Mouse (Mus musculus) heart, postnatal 0 days (tissue): ENCODE data around the gene 2310009B15Rik. TPM values are rescaled to one million over a fixed set of nuclear protein-coding genes. Genes with fewer than 3 reads are reported as not detected.

Experiments
- ATAC-seq: fragments of 200-750 bp; cut with Nextera tagmentation; 2 replicates; pipeline ENCODE4 v1.8.0; 2017; ENCODE audit warnings: low read depth, moderate number of reproducible peaks, moderate library complexity; ENCODE audit not compliant: insufficient read depth
- DNase-seq: peaks from one replicate; pipeline ENCODE4 v3.0.0-alpha.2; 2016; ENCODE audit warnings: low spot score
- H3K27ac ChIP-seq: fragments of 300-500 bp; sonication (generic); 2 replicates; pipeline ENCODE4 v1.5.1; 2014; ENCODE audit warnings: low read depth, mild to moderate bottlenecking
- H3K27me3 ChIP-seq: fragments of 300-500 bp; sonication (generic); 2 replicates; pipeline ENCODE4 v1.6.1; 2014; ENCODE audit warnings: low read length, mixed read lengths; ENCODE audit not compliant: control insufficient read depth, insufficient read depth
- H3K36me3 ChIP-seq: fragments of 300-500 bp; sonication (generic); replicated peaks from 2 replicates; pipeline ENCODE4 v1.6.1; 2014; ENCODE audit warnings: low read length, mixed read lengths; ENCODE audit not compliant: control insufficient read depth, insufficient read depth
- H3K4me1 ChIP-seq: fragments of 300-500 bp; sonication (generic); 2 replicates; pipeline ENCODE4 v1.6.1; 2014; ENCODE audit warnings: antibody characterized with exemption; ENCODE audit not compliant: control insufficient read depth, insufficient read depth
- H3K4me2 ChIP-seq: fragments of 300-500 bp; sonication (generic); 2 replicates; pipeline ENCODE4 v1.6.1; 2014; ENCODE audit warnings: low read depth, mild to moderate bottlenecking, low read length, moderate library complexity
- H3K4me3 ChIP-seq: fragments of 300-500 bp; sonication (generic); 2 replicates; pipeline ENCODE4 v1.5.1; 2014; ENCODE audit warnings: low read depth, low read length
- H3K9ac ChIP-seq: fragments of 300-500 bp; sonication (generic); replicated peaks from 2 replicates; pipeline ENCODE4 v1.6.1; 2014; ENCODE audit warnings: low read depth, low read length, mixed read lengths
- H3K9me3 ChIP-seq: fragments of 300-500 bp; sonication (generic); replicated peaks from 2 replicates; pipeline ENCODE4 v1.6.1; 2016; ENCODE audit warnings: low read length; ENCODE audit not compliant: control insufficient read depth
- CTCF ChIP-seq: IDR thresholded peaks from 2 replicates; pipeline ENCODE4 v1.5.1; 2016; ENCODE audit warnings: antibody characterized with exemption, control low read depth, low read depth
- EP300 ChIP-seq: IDR thresholded peaks from 2 replicates; pipeline ENCODE4 v1.6.1; 2016; ENCODE audit warnings: antibody characterized with exemption, low read depth
- WGBS: fragments of 180-500 bp; shearing (Covaris S2); extraction: QIAGEN DNeasy Blood & Tissue Kit; methylation state at CpG from one replicate; pipeline ENCODE4 v1.1.7; 2014; 5-methylcytosine and 5-hydroxymethylcytosine counted together
- polyA plus RNA-seq: library from polyadenylated mRNA; unstranded; fragments of >200 nt; fragmentation: Nextera tagmentation; extraction: Ambion mirVana; gene quantifications from 2 replicates; pipeline ENCODE4 v1.2.1, GENCODE M21; 2015
- total RNA-seq: library from RNA; depleted of rRNA; stranded (reverse); fragments of >200 nt; gene quantifications from 2 replicates; pipeline ENCODE4 v1.2.3, GENCODE M21; 2014; ENCODE audit warnings: low replicate concordance

Gene 2310009B15Rik
- total and polyA plus RNA-seq, 2 experiments from 2014 or later, result 30.8 to 42.7 TPM

- H3K4me1 ChIP-seq, result no peaks in the 10 kb centered on the region
- WGBS, result 21% methylated on average over 12 of the region's 12 CpGs
- peaks cover 80% of the 10 kb centered on the region for H3K27me3 ChIP-seq
- no peak overlapping the region for H3K4me2 ChIP-seq
- DNase-seq, result no peak
- no peak overlapping the region for H3K4me3 ChIP-seq
- no peaks in the 10 kb centered on the region for H3K9me3 ChIP-seq
- no peak for TF ChIP-seq EP300
- no peak for TF ChIP-seq CTCF
- ATAC-seq, result no peak
- H3K36me3 ChIP-seq, result no peaks in the 10 kb centered on the region
- H3K27ac ChIP-seq, result no peak overlapping the region
- no peak overlapping the region for H3K9ac ChIP-seq
Observed at GRCm38 (mm10) chr1:138846131-138846530, 10.5 kb downstream of the 2310009B15Rik start.

DNA sequence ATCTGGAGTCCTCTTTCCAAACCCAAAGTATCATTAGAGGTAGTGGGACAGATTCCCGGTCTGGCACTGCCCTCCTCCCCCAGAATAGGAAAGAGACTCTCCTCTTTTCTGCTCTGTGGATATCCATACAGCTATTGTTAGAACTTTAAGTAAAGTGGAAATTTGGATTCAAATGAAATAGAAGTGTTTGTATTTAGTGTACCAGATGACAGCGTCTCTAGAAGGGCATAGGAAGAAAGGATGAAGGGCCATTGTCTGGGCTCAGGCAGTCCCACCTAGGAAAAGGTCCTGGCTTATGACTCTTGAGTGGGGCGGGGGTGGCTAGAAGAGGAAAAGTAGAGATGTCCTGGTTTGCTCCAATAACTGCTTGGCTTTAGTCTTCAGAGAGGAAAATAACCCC lies 11.2 kb downstream of the 2310009B15Rik start:
- Histone ChIP-seq H3K27me3 (peaks cover 79% of the 10 kb centered on the region), H3K36me3 (no peaks in the 10 kb centered on the region), H3K9ac (no peak overlapping the region), H3K4me2 (no peak overlapping the region), H3K4me1 (no peaks in the 10 kb centered on the region), H3K4me3 (no peak overlapping the region), H3K9me3 (no peaks in the 10 kb centered on the region), H3K27ac (no peak overlapping the region)
- DNase-seq (no peak), ATAC-seq (no peak)
- 22% methylated on average over 3 of the region's 3 CpGs for WGBS
- TF ChIP-seq CTCF (no peak), EP300 (no peak)

DNA sequence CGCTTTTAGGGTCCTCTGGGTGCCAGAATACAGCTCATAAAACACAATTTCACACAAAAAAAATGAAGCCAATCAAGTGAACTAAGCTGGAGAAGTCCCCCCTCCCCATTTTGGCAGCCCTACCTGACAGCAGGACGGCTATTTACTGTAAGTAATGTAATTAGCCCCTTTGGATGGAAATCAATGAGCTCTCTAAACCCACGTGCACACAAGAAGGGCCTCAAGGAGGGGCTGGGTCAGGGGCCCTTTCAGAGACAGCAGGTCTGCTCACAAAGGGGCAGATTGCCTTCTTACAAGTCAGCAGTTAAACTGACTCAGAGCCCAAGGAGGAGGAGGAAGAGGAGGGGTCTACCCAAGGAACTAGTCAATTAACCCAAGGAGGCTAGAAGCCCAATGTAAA lies 12.5 kb downstream of the 2310009B15Rik start:
- peaks cover 83% of the 10 kb centered on the region for H3K27me3 ChIP-seq
- H3K36me3 ChIP-seq, result no peaks in the 10 kb centered on the region
- TF ChIP-seq EP300, result no peak
- no peak for TF ChIP-seq CTCF
- no peaks in the 10 kb centered on the region for H3K9me3 ChIP-seq
- peak overlapping the region; percentile 46; the same call in 1 of the 2 replicates for H3K4me3 ChIP-seq
- H3K4me1 ChIP-seq, result no peaks in the 10 kb centered on the region
- 20% methylated on average over 3 of the region's 3 CpGs for WGBS
- DNase-seq, result no peak
- H3K4me2 ChIP-seq, result peak overlapping the region; percentile 65; the same call in 1 of the 2 replicates
- no peak overlapping the region for H3K9ac ChIP-seq
- no peak for ATAC-seq
- H3K27ac ChIP-seq, result no peak overlapping the region

- no peak for TF ChIP-seq EP300
- no peak for TF ChIP-seq CTCF
- no peak for DNase-seq
- ATAC-seq, result no peak
- peak overlapping the region; percentile 65 for H3K4me2 ChIP-seq
- peak overlapping the region; percentile 46 for H3K4me3 ChIP-seq
- H3K27me3 ChIP-seq, result peaks cover 83% of the 10 kb centered on the region
- no peak overlapping the region for H3K27ac ChIP-seq
- H3K36me3 ChIP-seq, result no peaks in the 10 kb centered on the region
- 2% methylated on average over 35 of the region's 35 CpGs for WGBS
- no peak overlapping the region for H3K9ac ChIP-seq
- H3K9me3 ChIP-seq, result no peaks in the 10 kb centered on the region
- no peaks in the 10 kb centered on the region for H3K4me1 ChIP-seq
Observed at GRCm38 (mm10) chr1:138843361-138844091, 13.1 kb downstream of the 2310009B15Rik start.

DNA sequence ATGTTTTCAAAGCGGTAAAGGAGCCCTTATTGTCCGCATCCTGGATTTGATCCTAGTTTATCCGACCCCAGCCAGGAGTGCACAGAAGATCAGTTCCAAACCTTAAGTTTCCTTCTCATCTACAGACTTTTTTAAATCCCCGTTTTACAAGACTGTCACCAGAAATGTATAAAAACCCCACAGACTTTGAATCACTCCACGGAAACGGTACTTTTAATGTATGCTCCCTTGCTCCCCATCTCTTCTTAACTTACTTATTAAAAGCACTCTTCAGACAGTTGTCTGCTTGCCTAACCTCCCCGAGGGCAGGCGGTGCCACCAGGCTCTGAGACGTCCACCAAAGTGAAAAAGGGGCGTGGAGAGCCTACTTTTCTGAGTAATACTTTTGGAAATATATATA lies 13.9 kb downstream of the 2310009B15Rik start:
- Histone ChIP-seq H3K4me2 (peak overlapping the region; percentile 62), H3K4me1 (no peaks in the 10 kb centered on the region), H3K27ac (no peak overlapping the region), H3K9me3 (no peaks in the 10 kb centered on the region), H3K36me3 (no peaks in the 10 kb centered on the region), H3K27me3 (peaks cover 83% of the 10 kb centered on the region), H3K9ac (no peak overlapping the region), H3K4me3 (peak overlapping the region; percentile 45)
- ATAC-seq (no peak), DNase-seq (no peak)
- TF ChIP-seq EP300 (no peak), CTCF (no peak)
- 7% methylated on average over 10 of the region's 10 CpGs for WGBS

DNA sequence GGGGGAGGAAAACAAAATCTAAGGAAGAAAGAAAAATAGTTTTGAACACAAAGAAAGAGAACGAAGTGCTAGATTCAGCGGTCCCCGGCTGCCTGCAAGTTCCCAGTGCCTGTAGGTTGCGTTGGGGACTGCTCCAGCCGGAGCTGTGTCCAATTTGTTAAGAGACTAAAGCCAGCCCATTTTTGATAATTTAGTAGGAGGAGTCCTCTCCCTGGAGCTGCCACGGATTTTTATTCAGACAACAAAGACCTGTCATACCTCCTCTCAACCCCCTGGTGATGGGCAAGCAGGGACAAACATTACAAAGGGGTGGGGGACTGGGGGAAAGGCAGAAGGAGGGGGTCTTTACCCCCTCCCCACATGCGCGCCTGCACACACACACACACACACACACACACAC lies 14.3 kb downstream of the 2310009B15Rik start:
- TF ChIP-seq EP300, result no peak
- no peak for TF ChIP-seq CTCF
- no peak for ATAC-seq

More for the DNA sequence above, 14.3 kb downstream of the 2310009B15Rik start:
- peaks cover 85% of the 10 kb centered on the region for H3K27me3 ChIP-seq
- no peak for DNase-seq
- no peak overlapping the region for H3K9ac ChIP-seq
- 4% methylated on average over 8 of the region's 8 CpGs for WGBS
- H3K27ac ChIP-seq, result no peak overlapping the region
- H3K36me3 ChIP-seq, result no peaks in the 10 kb centered on the region
- H3K4me1 ChIP-seq, result no peaks in the 10 kb centered on the region
- H3K9me3 ChIP-seq, result no peaks in the 10 kb centered on the region
- H3K4me2 ChIP-seq, result peak overlapping the region; percentile 62
- peak overlapping the region; percentile 45 for H3K4me3 ChIP-seq
